Mouse (Mus musculus): Measurements from ENCODE around the gene Map10. TPM values are rescaled to one million over a fixed set of nuclear protein-coding genes. Genes with fewer than 3 reads are reported as not detected.
A peak's percentile ranks its signal among the peaks of the same experiment; 100 is the strongest.

Map10 gene
- polyA plus RNA-seq, 1 experiment = 1.8 TPM

GRCm38 (mm10) chr8:125695951-125696350 lies 26.3 kb downstream of the Map10 start:
- Histone ChIP-seq H3K36me3 (ENCODE audit: control insufficient read depth, insufficient read depth, low read length) (no peaks in the 10 kb centered on the region), H3K27ac (ENCODE audit: insufficient read depth, low read depth, low read length) (no peak overlapping the region), H3K27me3 (replicated peaks; ENCODE audit: control insufficient read depth, insufficient read depth, low read length) (no peaks in the 10 kb centered on the region), H3K4me1 (ENCODE audit: control insufficient read depth, insufficient read depth, low read length) (no peaks in the 10 kb centered on the region), H3K4me3 (ENCODE audit: insufficient read depth, low read depth, low read length) (no peak overlapping the region)
- DNase-seq = no peak
- TF ChIP-seq CTCF (conservative IDR thresholded peaks at IDR 0.05; ENCODE audit: insufficient read depth, insufficient read length, low read depth, low read length) (no peak), POLR2A (IDR thresholded peaks at IDR 0.05; ENCODE audit: low read depth, low read length) (no peak)
- 79% methylated on average over 6 of the region's 6 CpGs for WGBS

DNA sequence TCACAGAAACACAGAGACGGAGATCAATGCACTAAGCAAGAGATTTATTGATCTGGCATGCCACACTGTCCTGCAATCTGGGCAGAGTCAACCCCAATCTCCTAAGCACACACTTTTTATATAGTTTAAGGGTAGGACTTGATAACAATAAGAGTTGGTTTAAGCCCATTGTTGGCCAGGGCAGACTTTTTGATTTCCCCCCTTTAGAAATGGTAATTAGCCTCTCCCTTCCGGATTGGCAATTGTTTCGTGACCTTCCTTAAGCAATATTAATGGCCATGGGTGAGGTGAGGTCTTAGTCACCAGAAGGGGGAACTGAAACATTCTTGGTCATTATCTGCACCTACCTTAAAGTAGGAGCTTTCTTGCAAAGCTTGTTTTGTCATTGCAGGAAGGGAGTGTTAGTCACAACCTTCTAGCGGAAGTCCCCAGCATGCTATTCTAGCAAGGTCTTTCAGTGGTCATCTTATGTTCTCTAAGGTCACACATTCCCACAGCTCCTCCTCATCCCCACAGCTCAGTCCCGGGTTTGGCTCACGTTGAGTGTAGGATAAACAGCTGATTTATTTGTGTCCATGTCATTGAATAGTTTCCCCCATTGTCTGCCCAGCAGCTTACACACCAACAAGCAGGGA lies 29.9 kb downstream of the Map10 start:
- Histone ChIP-seq H3K27ac (ENCODE audit: insufficient read depth, low read depth, low read length) (no peak overlapping the region), H3K36me3 (ENCODE audit: control insufficient read depth, insufficient read depth, low read length) (no peaks in the 10 kb centered on the region), H3K4me3 (ENCODE audit: insufficient read depth, low read depth, low read length) (no peak overlapping the region), H3K4me1 (ENCODE audit: control insufficient read depth, insufficient read depth, low read length) (no peaks in the 10 kb centered on the region), H3K27me3 (replicated peaks; ENCODE audit: control insufficient read depth, insufficient read depth, low read length) (no peaks in the 10 kb centered on the region)
- 60% methylated on average over 6 of the region's 6 CpGs for WGBS
- no peak for DNase-seq
- TF ChIP-seq POLR2A (IDR thresholded peaks at IDR 0.05; ENCODE audit: low read depth, low read length) (no peak), CTCF (conservative IDR thresholded peaks at IDR 0.05; ENCODE audit: insufficient read depth, insufficient read length, low read depth, low read length) (no peak)

GRCm38 (mm10) chr8:125700407-125700806 lies 30.8 kb downstream of the Map10 start:
- no peak for TF ChIP-seq CTCF (conservative IDR thresholded peaks at IDR 0.05; ENCODE audit: insufficient read depth, insufficient read length, low read depth, low read length)
- TF ChIP-seq POLR2A (IDR thresholded peaks at IDR 0.05; ENCODE audit: low read depth, low read length) = no peak
- no peak overlapping the region for H3K27ac ChIP-seq (ENCODE audit: insufficient read depth, low read depth, low read length)
- no peak for DNase-seq
- no peaks in the 10 kb centered on the region for H3K36me3 ChIP-seq (ENCODE audit: control insufficient read depth, insufficient read depth, low read length)
- H3K27me3 ChIP-seq (replicated peaks; ENCODE audit: control insufficient read depth, insufficient read depth, low read length) = no peaks in the 10 kb centered on the region
- 65% methylated on average over 7 of the region's 7 CpGs for WGBS
- H3K4me3 ChIP-seq (ENCODE audit: insufficient read depth, low read depth, low read length) = no peak overlapping the region
- H3K4me1 ChIP-seq (ENCODE audit: control insufficient read depth, insufficient read depth, low read length) = no peaks in the 10 kb centered on the region

DNA sequence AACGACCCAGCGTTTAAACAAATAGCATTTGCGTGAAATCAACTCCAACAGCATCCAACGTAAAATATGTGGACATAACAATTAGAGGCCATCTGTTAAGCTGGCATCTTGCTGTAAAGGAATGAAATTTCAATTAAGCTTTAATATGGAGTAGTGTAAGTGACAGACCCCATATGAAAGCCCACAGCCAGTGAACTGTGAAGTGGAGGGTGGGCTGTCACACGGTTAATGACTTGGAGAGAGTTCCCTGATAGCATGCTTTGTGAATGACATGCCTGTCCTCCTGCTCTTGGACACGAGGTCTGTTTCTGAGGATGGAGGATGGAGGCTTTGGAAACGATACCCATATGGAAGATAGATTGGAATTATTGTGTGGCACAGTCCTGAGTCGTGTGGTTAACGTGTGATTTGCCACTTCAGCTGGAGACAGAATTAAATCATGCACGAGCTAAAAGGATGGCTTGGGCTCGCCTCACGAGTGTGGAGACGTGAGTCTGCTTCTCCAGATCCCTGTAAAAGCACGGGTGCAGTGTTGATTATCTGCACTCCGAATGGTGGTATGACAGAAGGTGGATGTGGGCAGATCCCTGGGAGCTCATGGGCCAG lies 33.4 kb downstream of the Map10 start:
- no peak overlapping the region for H3K27ac ChIP-seq (ENCODE audit: insufficient read depth, low read depth, low read length)
- 60% methylated on average over 15 of the region's 15 CpGs for WGBS
- no peak overlapping the region for H3K4me3 ChIP-seq (ENCODE audit: insufficient read depth, low read depth, low read length)
- DNase-seq = no peak
- H3K27me3 ChIP-seq (replicated peaks; ENCODE audit: control insufficient read depth, insufficient read depth, low read length) = no peaks in the 10 kb centered on the region
- H3K36me3 ChIP-seq (ENCODE audit: control insufficient read depth, insufficient read depth, low read length) = no peaks in the 10 kb centered on the region
- no peaks in the 10 kb centered on the region for H3K4me1 ChIP-seq (ENCODE audit: control insufficient read depth, insufficient read depth, low read length)
- TF ChIP-seq POLR2A (IDR thresholded peaks at IDR 0.05; ENCODE audit: low read depth, low read length) = no peak
- TF ChIP-seq CTCF (conservative IDR thresholded peaks at IDR 0.05; ENCODE audit: insufficient read depth, insufficient read length, low read depth, low read length) = no peak

- no peaks in the 10 kb centered on the region for H3K36me3 ChIP-seq (ENCODE audit: control insufficient read depth, insufficient read depth, low read length)
- no peak overlapping the region for H3K4me3 ChIP-seq (ENCODE audit: insufficient read depth, low read depth, low read length)
- WGBS = 92% methylated on average over 6 of the region's 6 CpGs
- no peak overlapping the region for H3K27ac ChIP-seq (ENCODE audit: insufficient read depth, low read depth, low read length)
- DNase-seq = no peak
- no peaks in the 10 kb centered on the region for H3K4me1 ChIP-seq (ENCODE audit: control insufficient read depth, insufficient read depth, low read length)
- no peak for TF ChIP-seq CTCF (conservative IDR thresholded peaks at IDR 0.05; ENCODE audit: insufficient read depth, insufficient read length, low read depth, low read length)
- no peak for TF ChIP-seq POLR2A (IDR thresholded peaks at IDR 0.05; ENCODE audit: low read depth, low read length)
- H3K27me3 ChIP-seq (replicated peaks; ENCODE audit: control insufficient read depth, insufficient read depth, low read length) = no peaks in the 10 kb centered on the region
These were observed 34.8 kb downstream of the Map10 start for GRCm38 (mm10) chr8:125704434-125704833.

DNA sequence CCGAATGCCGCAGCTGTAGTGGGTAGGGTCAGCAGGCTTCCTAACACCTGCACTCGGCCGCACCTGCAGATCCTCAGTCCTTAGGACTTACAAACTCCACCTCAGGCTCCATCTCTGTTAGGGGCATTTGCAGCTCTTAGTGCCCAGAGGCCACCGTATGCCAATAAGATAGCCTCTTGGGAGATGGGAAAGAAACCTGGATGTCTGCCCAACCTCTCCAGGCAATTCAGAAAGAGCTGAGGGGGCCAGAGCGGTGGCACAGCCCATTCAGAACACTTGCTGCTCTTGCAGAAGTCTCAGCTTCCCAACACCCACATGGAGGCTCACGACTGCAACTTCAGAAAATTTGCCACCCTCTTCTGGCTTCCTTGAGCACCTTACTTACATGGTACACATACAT lies 36.2 kb downstream of the Map10 start:
- no peak for TF ChIP-seq POLR2A (IDR thresholded peaks at IDR 0.05; ENCODE audit: low read depth, low read length)
- no peak for TF ChIP-seq CTCF (conservative IDR thresholded peaks at IDR 0.05; ENCODE audit: insufficient read depth, insufficient read length, low read depth, low read length)
- DNase-seq = no peak
- Histone ChIP-seq H3K4me1 (ENCODE audit: control insufficient read depth, insufficient read depth, low read length) (no peaks in the 10 kb centered on the region), H3K36me3 (ENCODE audit: control insufficient read depth, insufficient read depth, low read length) (no peaks in the 10 kb centered on the region), H3K4me3 (ENCODE audit: insufficient read depth, low read depth, low read length) (no peak overlapping the region), H3K27me3 (replicated peaks; ENCODE audit: control insufficient read depth, insufficient read depth, low read length) (no peaks in the 10 kb centered on the region), H3K27ac (ENCODE audit: insufficient read depth, low read depth, low read length) (no peak overlapping the region)
- WGBS = 89% methylated on average over 7 of the region's 7 CpGs

GRCm38 (mm10) chr8:125709171-125709570 lies 39.6 kb downstream of the Map10 start:
- peak; percentile 69 for DNase-seq
- WGBS = 47% methylated on average over 5 of the region's 5 CpGs
- Histone ChIP-seq H3K36me3 (ENCODE audit: control insufficient read depth, insufficient read depth, low read length) (no peaks in the 10 kb centered on the region), H3K27ac (ENCODE audit: insufficient read depth, low read depth, low read length) (no peak overlapping the region), H3K27me3 (replicated peaks; ENCODE audit: control insufficient read depth, insufficient read depth, low read length) (no peaks in the 10 kb centered on the region), H3K4me3 (ENCODE audit: insufficient read depth, low read depth, low read length) (peak overlapping the region; percentile 8; the same call in 1 of the 2 replicates), H3K4me1 (ENCODE audit: control insufficient read depth, insufficient read depth, low read length) (no peaks in the 10 kb centered on the region)
- no peak for TF ChIP-seq CTCF (conservative IDR thresholded peaks at IDR 0.05; ENCODE audit: insufficient read depth, insufficient read length, low read depth, low read length)
- TF ChIP-seq POLR2A (IDR thresholded peaks at IDR 0.05; ENCODE audit: low read depth, low read length) = no peak

Measured in kidney, adult 2 months (tissue).